Comparison of ENCODE assay signal across 8 mouse cellular contexts in the genomic region with DNA sequence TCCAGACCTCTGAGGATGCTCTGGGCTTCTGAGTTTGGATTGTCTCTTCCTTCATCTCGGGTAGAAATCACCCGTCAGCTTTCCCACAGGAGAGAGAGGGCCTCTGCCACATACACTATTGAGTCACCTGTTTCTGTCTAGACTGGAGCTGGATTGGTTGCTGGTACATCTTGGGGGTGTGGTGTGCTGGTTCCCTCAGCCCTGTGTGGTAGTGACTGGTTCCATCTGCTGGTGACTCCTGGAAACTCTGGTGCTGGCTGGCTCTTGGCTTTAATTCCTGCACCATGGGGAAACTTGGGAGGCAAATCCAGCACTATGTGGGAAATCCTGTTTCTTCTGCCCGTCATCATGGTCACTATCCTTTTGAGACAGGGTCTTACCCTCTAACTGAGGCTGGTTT. TPM values are rescaled to one million over a fixed set of nuclear protein-coding genes. Genes with fewer than 3 reads are reported as not detected.
DNase-seq lines count a peak whose midpoint lies in the region; ATAC-seq and TF ChIP-seq lines count a peak whose summit lies in the region.

No protein-coding gene starts in this region.

- H3K9me3 ChIP-seq in hindbrain, embryonic 16.5 days (ENCODE audit: control insufficient read depth, low read length) = no peaks in the 10 kb centered on the region
- H3K9me3 ChIP-seq in hindbrain, embryonic 12.5 days (replicated peaks) = no peaks in the 10 kb centered on the region

- no peak overlapping the region for H3K4me2 ChIP-seq in hindbrain, embryonic 16.5 days (ENCODE audit: low read length)
- H3K4me2 ChIP-seq in hindbrain, embryonic 12.5 days (replicated peaks) = no peak overlapping the region

- H3K27me3 ChIP-seq in hindbrain, embryonic 16.5 days (replicated peaks; ENCODE audit: control insufficient read depth, insufficient read depth, low read length) = no peaks in the 10 kb centered on the region
- no peaks in the 10 kb centered on the region for H3K27me3 ChIP-seq in hindbrain, embryonic 12.5 days

- DNase-seq in WW6 (ENCODE audit: low read depth, low spot score) = peak; percentile 36
- peak; percentile 42 to 66 for DNase-seq in heart, postnatal 14 days
- peak; percentile 48 for DNase-seq in layer of hippocampus, adult 9-10 months (ENCODE audit: low spot score)
- peak; percentile 59 for DNase-seq in lung, postnatal 25 days (ENCODE audit: low spot score)
- DNase-seq in c-Kit-positive CD71-positive TER-119-positive erythroid progenitor cells, embryonic 14.5 days (ENCODE audit: low spot score) = no peak

- no peaks in the 10 kb centered on the region for H3K36me3 ChIP-seq in hindbrain, embryonic 16.5 days (ENCODE audit: control insufficient read depth, insufficient read depth, low read length)
- no peaks in the 10 kb centered on the region for H3K36me3 ChIP-seq in hindbrain, embryonic 12.5 days

- H3K4me3 ChIP-seq in hindbrain, embryonic 16.5 days (ENCODE audit: low read length) = no peak overlapping the region
- H3K4me3 ChIP-seq in hindbrain, embryonic 12.5 days = no peak overlapping the region
- H3K4me3 ChIP-seq in embryonic fibroblast, embryonic 13.5 days (ENCODE audit: insufficient read depth, low read length) = no peak overlapping the region

- intact Hi-C loops in heart, postnatal 14 days (cut with DNase I) = no loop called here

- TF ChIP-seq CTCF in embryonic fibroblast, embryonic 13.5 days (IDR thresholded peaks at IDR 0.05; ENCODE audit: borderline replicate concordance, insufficient read depth, low read length) = peak; percentile 74; the same call in 1 of the 2 replicates

- no peak for TF ChIP-seq POLR2A in embryonic fibroblast, embryonic 13.5 days (IDR thresholded peaks at IDR 0.05; ENCODE audit: low read depth, low read length)

- H3K9ac ChIP-seq in hindbrain, embryonic 16.5 days (ENCODE audit: low read depth, low read length) = no peak overlapping the region
- H3K9ac ChIP-seq in hindbrain, embryonic 12.5 days = no peak overlapping the region

- ATAC-seq in hindbrain, embryonic 16.5 days = peak; percentile 53
- no peak for ATAC-seq in hindbrain, embryonic 12.5 days (ENCODE audit: low FRiP score)

- H3K27ac ChIP-seq in hindbrain, embryonic 16.5 days (ENCODE audit: low read depth, low read length) = no peak overlapping the region
- H3K27ac ChIP-seq in hindbrain, embryonic 12.5 days = no peak overlapping the region
- H3K27ac ChIP-seq in embryonic fibroblast, embryonic 13.5 days (ENCODE audit: insufficient read depth, low read length) = no peak overlapping the region

- no peaks in the 10 kb centered on the region; the same call in 1 of the 2 replicates for H3K4me1 ChIP-seq in hindbrain, embryonic 16.5 days (ENCODE audit: control insufficient read depth, insufficient read depth, low read depth, low read length)
- 0 out of 2 replicates have a peak, but pooled peaks cover 3% of the 10 kb centered on the region for H3K4me1 ChIP-seq in hindbrain, embryonic 12.5 days
- no peaks in the 10 kb centered on the region; the same call in 1 of the 2 replicates for H3K4me1 ChIP-seq in embryonic fibroblast, embryonic 13.5 days (ENCODE audit: control insufficient read depth, insufficient read depth, low read length)

- 41% methylated on average over 3 of the region's 3 CpGs for WGBS in hindbrain, embryonic 16.5 days
- 36% methylated on average over 3 of the region's 3 CpGs for WGBS in hindbrain, embryonic 12.5 days

RNA-seq across cellular contexts. Expression of a gene that starts 24.3 kb away (rescaled TPM):
- polyA plus RNA-seq in hindbrain, embryonic 16.5 days (2015; fragmentation: Nextera tagmentation; extraction: Ambion mirVana) = not detected in 2 replicates
- polyA plus RNA-seq in hindbrain, embryonic 12.5 days (2016; fragmentation: Nextera tagmentation; extraction: Ambion mirVana) = not detected in 2 replicates
- polyA plus RNA-seq in embryonic fibroblast, embryonic 13.5 days (2011; ENCODE audit: insufficient read length, low read depth, missing spikeins) = not detected in 2 replicates
- total RNA-seq in heart, postnatal 14 days (2021) = not detected

RNA-seq across cellular contexts. Expression of a gene that starts 38.0 kb away (rescaled TPM):
- polyA plus RNA-seq in hindbrain, embryonic 16.5 days (2015; fragmentation: Nextera tagmentation; extraction: Ambion mirVana) = 40.6 and 49.4 TPM in 2 replicates
- polyA plus RNA-seq in hindbrain, embryonic 12.5 days (2016; fragmentation: Nextera tagmentation; extraction: Ambion mirVana) = 60.3 and 66.8 TPM in 2 replicates
- 54.8 and 74.0 TPM in 2 replicates for polyA plus RNA-seq in embryonic fibroblast, embryonic 13.5 days (2011; ENCODE audit: insufficient read length, low read depth, missing spikeins)
- total RNA-seq in heart, postnatal 14 days (2021) = 10 to 100 TPM; 30.2 to 31.3 TPM
